Mouse (Mus musculus) left cerebral cortex, adult 8-10 months (tissue): Measurements from ENCODE around the gene Sugct. TPM values are rescaled to one million over a fixed set of nuclear protein-coding genes. Genes with fewer than 3 reads are reported as not detected.
"Not testable (repeated sequence)": the region's sequence is repeated elsewhere in the genome, so short reads cannot be mapped to it uniquely, and the experiment has no call there.

ENCODE experiments used
- DNase-seq, 2 experiments: peaks; one replicate each; pipeline ENCODE4 v3.0.0; 2022; ENCODE audit warnings: low spot score in 2 of 2
- total RNA-seq, 4 experiments: library from RNA; stranded (reverse); gene quantifications; 2 replicates each; pipeline ENCODE4 v1.2.4; 2022

Gene Sugct
- total RNA-seq, 4 experiments from 2014 or later: 2.6 to 9.1 (median 3.4) TPM

GRCm38 (mm10) chr13:17604670-17605069 is 90.7 kb downstream of the Sugct start:
- DNase-seq: no peak

GRCm38 (mm10) chr13:17603756-17604155 is 91.6 kb downstream of the Sugct start:
- DNase-seq: no peak

- no peak for DNase-seq
Observed at GRCm38 (mm10) chr13:17585267-17585913, 110.0 kb downstream of the Sugct start.

DNA sequence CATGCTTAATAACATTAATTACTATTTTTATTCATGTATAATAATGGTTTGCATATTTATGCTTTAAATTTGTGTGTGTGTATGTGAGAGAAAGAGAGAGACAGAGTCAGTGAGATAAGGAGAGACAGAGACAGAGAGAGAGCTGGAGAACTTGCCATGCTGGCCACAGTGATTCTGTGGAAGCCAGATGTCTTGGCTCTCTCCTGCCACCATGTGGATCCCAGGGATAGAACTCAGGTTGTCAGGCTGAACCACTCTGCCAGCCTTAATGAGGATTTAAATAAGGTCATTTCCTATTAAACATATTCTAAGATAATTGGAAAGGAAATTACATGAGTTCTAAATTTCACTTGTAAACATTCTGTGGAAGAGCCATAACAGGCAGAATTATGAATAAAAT is 110.5 kb downstream of the Sugct start:
- no peak for DNase-seq

DNA sequence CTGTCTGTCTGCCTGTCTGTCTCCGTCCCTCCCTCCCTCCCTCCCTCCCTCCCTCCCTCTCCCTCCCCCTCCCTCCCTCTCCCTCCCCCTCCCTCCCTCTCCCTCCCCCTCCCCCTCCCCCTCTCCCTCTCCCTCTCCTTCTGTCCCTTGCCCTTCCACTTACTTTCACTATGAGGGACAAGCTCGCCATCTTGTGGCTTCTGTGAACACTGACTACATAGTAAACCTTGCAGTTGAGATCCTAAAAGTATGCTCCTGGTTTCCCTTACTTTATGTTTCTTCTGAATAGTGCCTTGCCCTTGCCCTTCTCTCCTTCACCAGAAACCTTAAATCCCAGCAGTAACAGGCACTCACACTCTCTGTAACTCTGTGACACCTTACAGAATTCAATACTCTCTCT is 113.7 kb downstream of the Sugct start:
- no peak for DNase-seq

- DNase-seq: no peak
Observed at GRCm38 (mm10) chr13:17559357-17559756, 136.0 kb downstream of the Sugct start.

GRCm38 (mm10) chr13:17536341-17536740 is 159.0 kb downstream of the Sugct start:
- no peak for DNase-seq

GRCm38 (mm10) chr13:17534871-17535270 is 160.5 kb downstream of the Sugct start:
- DNase-seq: no peak

GRCm38 (mm10) chr13:17534469-17534868 is 160.9 kb downstream of the Sugct start:
- no peak for DNase-seq

GRCm38 (mm10) chr13:17511184-17511778 is 184.1 kb downstream of the Sugct start:
- no peak for DNase-seq

DNA sequence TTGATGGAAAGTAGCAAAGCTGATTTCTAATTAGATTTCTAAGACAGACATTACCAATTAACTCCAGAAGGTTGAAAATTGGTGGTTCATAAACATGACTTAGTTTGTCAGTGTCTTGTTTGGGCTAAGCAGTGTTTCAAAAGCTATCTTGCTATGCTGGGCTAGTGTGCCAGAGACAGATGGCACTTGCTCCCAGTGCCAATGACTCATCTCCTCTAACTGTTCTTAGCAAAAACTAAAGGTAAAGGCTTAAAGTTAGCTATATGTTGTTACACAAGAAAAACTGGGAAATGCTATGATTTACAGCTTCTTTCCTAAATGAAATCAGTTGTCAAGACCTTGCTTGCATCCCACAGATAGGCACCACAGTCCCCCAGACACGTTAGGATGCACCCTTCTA is 200.4 kb downstream of the Sugct start:
- peak in 1 of 2 experiments; percentile 12 for DNase-seq

DNA sequence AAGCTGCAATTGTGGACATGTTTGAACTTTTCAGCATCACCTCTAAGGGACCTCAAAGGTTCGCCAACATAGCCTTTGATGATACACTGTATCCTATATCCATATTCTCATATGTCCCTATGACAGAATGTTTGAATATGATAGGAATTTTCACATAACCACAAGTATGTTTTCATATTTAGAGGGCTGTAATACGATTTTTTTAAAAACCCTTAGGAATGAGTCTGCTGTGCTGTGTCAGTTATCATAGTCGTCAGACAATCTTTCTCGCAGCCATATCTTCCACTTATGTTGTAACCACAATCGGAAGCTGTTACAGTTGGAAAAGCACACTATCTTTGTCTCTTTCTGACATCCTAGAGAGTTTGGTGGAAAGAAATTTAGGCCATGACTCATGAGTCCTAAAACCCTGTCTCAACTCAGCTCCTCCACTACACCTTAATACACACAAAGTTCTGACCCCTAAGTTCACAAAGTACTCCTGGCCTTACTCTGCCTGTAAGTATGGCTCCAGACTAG is 201.2 kb downstream of the Sugct start:
- no peak for DNase-seq

DNA sequence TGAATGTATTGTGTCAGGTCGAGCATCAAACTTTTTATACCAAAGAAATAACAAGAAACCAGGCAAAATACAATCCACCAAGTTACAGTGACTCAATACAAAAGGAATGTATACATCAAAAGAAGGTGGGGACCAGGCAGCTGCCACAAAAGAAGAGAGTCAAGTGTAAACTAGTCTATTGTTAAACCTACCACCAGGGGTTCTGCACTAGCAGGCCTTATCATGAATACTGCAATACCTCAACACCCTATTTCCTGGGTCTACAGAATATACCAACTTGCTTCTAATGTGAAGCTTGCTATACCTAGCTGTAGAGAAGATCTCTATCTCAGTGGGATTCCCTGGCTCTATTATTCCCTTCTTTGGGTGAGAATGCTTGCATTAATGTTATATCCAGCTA is 237.4 kb downstream of the Sugct start:
- DNase-seq: not testable (repeated sequence)

- peak in 1 of 2 experiments; percentile 6 for DNase-seq
Observed at GRCm38 (mm10) chr13:17432139-17432916, 263.0 kb downstream of the Sugct start.

GRCm38 (mm10) chr13:17421875-17422274 is 273.5 kb downstream of the Sugct start:
- DNase-seq: no peak

DNA sequence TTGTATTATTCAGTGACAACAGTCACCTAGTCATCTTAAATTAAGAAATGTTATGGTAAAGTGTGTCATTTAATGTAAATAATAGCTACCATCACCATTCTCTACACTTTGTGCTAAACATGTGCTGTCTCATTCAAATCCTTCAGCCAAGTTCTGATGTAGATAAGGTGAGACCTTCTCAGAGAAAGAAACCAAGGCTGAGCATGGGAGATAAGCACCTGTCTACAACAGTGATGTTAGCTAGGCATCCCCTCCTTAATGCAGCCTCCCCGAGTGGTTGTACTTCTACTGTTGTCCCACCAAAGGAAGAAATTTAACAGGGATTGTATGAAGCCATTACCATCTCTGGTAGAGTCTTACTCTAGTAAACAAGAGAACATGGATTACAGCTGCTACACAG is 274.8 kb downstream of the Sugct start:
- DNase-seq: no peak

GRCm38 (mm10) chr13:17342836-17343235 is 352.5 kb downstream of the Sugct start:
- DNase-seq: no peak

GRCm38 (mm10) chr13:17335885-17336540 is 359.3 kb downstream of the Sugct start:
- DNase-seq: no peak

GRCm38 (mm10) chr13:17326863-17327262 is 368.5 kb downstream of the Sugct start:
- no peak for DNase-seq

- no peak for DNase-seq
Observed at GRCm38 (mm10) chr13:17301590-17301989, 393.8 kb downstream of the Sugct start.

- DNase-seq: no peak
Observed at GRCm38 (mm10) chr13:17297462-17298005, 397.8 kb downstream of the Sugct start.
